Mouse (Mus musculus): ENCODE data around the gene Orai2. TPM values are rescaled to one million over a fixed set of nuclear protein-coding genes. Genes with fewer than 3 reads are reported as not detected.
"Not testable (repeated sequence)": the region's sequence is repeated elsewhere in the genome, so short reads cannot be mapped to it uniquely, and the experiment has no call there.

Orai2 gene
- total RNA-seq (2021): 10 to 100 TPM; 45.9 to 48.5 TPM
- long read RNA-seq, experiment 1, transcript Orai2-201 (3 exons, 3,908 nt): major isoform, 49 of 71 reads
- long read RNA-seq, experiment 1, transcript Orai2-203 (4 exons, 693 nt): minor isoform, 6 of 71 reads
- long read RNA-seq, experiment 1, partial matches to known transcripts: 0 of 71 reads
- long read RNA-seq, experiment 1, other reads (novel, unspliced or antisense): 16 of 71 reads
- long read RNA-seq, experiment 2, transcript Orai2-201 (3 exons, 3,908 nt): major isoform, 31 of 48 reads
- long read RNA-seq, experiment 2, partial matches to known transcripts: 3 of 48 reads
- long read RNA-seq, experiment 2, other reads (novel, unspliced or antisense): 12 of 48 reads

- DNase-seq (ENCODE audit: low spot score in 2 of 2): peak; percentile 77 to 86
These were observed at the start of gene Orai2 for GRCm38 (mm10) chr5:136170512-136171362. Gene Orai2, minus strand, starts transcription at chr5:136170713.

- no peak for DNase-seq (ENCODE audit: low spot score in 2 of 2)
These were observed 48.1 kb upstream of the Orai2 start for GRCm38 (mm10) chr5:136218585-136218984.

DNA sequence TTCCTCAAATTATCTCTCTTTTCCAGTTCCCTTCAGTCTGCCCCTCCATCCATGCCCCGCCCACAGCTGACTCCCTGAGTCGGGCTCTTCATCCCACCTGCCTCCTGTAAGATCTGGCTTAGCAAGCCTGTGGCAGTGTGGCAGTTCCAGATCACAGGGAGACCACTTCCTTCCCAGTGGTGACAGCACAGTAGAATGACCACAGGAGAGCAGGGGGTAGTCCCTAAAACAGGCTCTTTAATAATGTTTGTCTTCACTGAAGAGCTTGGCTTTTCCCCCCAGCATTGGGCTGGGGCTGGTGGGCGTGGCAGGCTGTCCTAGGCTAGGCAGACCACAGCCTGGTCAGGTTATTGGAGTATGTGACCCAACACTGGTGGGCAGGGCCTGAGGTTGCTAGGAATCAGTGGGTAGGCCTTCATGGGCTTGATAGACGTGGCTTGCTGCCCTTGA is 47.4 kb upstream of the Orai2 start:
- DNase-seq (ENCODE audit: low spot score in 2 of 2): no peak

DNA sequence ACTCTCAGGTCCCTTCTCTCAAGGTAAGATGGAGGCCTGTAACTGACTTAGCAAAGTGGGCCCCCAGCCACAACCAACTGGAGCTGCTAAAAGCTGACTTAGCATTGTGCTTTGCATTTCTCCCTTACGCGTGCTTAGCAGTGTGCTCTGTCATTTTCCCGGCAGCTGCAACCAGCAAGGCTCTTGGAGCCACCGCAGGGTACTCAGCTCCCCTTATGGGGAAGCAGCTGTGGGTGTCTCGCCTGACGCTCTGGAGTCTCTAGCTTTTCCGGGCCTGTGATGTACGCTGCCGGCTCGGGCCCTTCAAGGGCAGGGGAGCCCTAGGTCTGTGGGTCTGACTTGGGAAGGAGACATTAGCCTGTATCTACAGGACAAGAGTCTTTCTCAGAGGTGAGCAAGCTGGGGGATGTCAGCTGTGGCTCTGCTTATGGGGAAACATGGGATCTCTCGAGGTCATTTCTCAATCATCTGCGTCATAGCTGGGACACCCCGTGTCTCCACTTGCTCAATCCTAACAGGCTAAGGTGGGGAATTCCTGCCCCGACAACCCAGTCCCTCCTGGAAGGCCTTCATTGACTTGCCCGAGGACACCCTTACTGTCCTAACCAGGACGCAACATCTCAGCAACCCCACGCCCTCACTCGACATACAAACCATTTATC is 46.6 kb upstream of the Orai2 start:
- no peak for DNase-seq (ENCODE audit: low spot score in 2 of 2)

GRCm38 (mm10) chr5:136215958-136216357 is 45.4 kb upstream of the Orai2 start:
- no peak for DNase-seq (ENCODE audit: low spot score in 2 of 2)

- no peak for DNase-seq (ENCODE audit: low spot score in 2 of 2)
These were observed 44.7 kb upstream of the Orai2 start for GRCm38 (mm10) chr5:136215211-136215610.

DNA sequence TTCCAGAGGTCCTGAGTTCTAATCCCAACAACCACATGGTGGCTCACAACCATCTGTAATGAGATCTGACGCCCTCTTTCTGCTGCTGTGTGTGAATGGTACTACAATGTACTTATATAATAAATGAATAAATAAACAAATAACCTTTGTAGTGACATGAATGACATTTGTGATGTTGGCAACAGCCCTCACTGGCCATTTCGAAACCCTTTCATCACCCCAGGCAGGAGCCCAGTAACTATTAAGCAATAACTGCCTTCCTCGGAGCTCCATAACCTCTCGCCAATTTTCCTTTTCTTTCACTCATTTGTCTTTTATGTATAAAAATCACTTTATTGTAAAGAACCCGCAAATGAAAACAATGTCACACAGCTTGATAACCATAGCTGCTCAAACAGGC is 43.2 kb upstream of the Orai2 start:
- DNase-seq (ENCODE audit: low spot score in 2 of 2): no peak

DNA sequence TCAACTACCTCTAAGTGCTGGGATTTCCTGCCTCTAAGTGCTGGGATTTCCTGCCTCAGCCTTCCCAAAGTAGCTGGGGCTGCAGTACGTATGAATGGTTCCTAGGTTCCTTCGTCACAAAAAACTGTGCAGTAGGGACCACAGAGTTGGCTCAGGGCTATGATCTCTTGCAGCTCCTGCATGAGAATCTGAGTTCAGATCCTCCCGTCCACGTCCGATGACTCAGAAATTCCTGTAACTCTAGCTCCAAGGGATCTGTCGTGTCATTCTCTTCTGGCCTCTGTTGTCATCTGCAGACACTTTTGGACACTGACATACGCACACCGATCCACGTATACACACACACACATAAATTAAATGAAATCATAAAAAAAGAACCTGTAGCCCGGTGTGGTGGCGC is 42.2 kb upstream of the Orai2 start:
- DNase-seq (ENCODE audit: low spot score in 2 of 2): no peak

DNA sequence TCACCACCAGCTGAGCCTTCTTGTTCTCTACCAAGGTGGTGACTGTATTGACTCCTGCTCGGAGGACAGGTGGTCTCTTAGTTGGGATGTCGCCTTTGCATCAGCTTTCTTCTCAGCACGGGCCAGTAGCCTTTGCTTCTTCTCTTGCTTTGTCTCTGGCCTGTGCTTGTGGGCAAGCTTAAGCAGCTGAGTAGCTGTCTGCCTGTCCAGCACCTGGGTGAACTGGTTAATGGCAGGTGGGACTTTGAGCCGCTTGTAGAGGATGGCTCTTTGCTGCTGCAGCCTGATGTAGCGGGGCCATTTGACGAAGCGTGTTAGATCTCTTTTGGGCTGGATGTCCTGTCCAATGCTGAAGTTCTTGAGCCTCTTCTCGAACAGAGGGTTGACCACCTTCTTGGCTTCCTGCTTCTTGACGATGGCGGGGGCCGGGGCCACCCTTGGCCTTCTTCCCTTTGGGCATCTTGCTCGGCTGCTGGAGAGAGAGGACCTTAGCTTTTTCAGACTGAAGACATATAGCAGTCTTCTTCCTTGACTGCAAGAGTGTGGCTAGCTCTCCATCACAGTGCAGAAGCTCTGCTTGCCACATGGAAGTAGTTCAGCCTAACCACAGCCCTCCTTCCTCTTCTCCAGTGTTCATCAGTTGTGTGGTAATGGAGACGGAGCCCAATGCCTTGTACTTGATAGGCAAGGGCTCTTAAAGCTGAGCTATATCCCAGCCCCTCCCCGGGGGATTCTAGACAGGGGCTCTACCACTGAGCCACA is 41.0 kb upstream of the Orai2 start:
- DNase-seq (ENCODE audit: low spot score in 2 of 2): not testable (repeated sequence)

GRCm38 (mm10) chr5:136210549-136210948 is 40.0 kb upstream of the Orai2 start:
- DNase-seq (ENCODE audit: low spot score in 2 of 2): no peak

- DNase-seq (ENCODE audit: low spot score in 2 of 2): peak; percentile 69 to 84
These were observed 31.3 kb upstream of the Orai2 start for GRCm38 (mm10) chr5:136201832-136202231.

GRCm38 (mm10) chr5:136199526-136199925 is 29.0 kb upstream of the Orai2 start:
- DNase-seq (ENCODE audit: low spot score in 2 of 2): no peak

DNA sequence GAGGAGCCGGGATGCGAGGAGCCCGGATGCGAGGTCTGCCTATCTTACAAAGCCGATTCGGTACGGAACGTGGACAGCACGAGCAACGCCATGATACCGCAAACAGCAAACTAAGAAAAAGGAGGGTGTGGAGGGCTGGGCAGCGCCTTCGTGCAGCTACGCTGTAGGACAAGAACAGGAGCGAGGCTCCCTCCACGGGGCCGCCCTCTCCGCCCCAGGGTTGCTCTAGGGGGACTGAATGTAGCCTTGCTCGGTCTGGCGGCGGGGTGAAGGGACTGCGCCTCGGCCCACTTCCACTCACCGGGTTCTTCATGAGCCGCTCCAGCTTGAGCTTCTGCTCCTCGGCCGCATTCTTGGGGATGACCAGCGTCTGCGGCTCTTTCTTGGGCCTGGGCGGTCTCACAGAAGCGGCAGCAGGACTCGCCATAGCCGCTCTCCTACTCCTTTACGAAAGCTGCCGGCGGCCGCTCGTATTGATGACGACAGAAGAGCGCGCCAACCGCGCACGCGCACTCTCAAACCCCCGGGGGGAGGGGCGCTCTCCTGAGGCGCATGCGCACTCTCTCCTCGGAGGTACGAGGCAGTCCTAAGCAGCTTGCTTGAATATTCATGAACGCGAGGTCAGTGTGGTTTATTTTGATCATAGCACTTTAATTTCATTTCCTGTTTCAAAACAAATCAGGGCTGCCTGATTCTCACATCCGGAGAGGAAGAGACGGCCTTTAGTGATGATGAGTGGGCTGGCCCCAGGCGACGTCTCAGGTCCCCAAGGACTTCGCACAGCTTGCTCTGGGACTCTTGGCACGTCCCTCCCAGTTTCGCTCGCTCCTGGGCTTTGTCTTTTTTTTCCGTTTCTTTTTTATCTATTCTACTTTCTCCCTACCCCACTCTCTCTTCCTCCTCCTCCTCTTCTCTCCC is 28.2 kb upstream of the Orai2 start, which contains the start of gene Prkrip1:
Gene Prkrip1 (minus strand): TSS at position 490 of the 918 bp plus-strand sequence.
- DNase-seq (ENCODE audit: low spot score in 2 of 2): peak; percentile 91 to 92

DNA sequence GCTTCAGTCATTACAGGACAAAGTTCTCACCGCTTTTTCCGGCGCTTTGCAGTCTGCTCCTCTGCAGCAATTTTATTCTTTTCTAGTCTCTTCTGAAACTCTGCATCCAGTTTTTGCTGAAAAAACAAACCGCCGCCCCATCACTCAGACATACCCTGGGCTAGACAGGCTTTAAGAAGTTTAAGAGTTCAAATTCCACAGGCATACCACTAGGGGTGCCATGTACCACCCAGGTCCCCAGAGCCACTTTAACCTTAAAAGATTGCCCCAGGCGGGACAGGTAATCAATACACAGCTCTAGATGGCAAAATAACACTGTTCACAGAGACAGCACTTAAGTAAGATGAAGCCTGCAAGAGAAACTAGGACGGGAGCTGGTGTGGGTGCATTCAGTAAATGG is 21.4 kb upstream of the Orai2 start:
- no peak for DNase-seq (ENCODE audit: low spot score in 2 of 2)

- peak; percentile 56 for DNase-seq (ENCODE audit: low spot score in 2 of 2)
These were observed 16.2 kb upstream of the Orai2 start for GRCm38 (mm10) chr5:136186723-136187122.

- no peak for DNase-seq (ENCODE audit: low spot score in 2 of 2)
These were observed 13.3 kb upstream of the Orai2 start for GRCm38 (mm10) chr5:136183766-136184165.

- DNase-seq (ENCODE audit: low spot score in 2 of 2): no peak
These were observed 12.3 kb upstream of the Orai2 start for GRCm38 (mm10) chr5:136182830-136183229.

DNA sequence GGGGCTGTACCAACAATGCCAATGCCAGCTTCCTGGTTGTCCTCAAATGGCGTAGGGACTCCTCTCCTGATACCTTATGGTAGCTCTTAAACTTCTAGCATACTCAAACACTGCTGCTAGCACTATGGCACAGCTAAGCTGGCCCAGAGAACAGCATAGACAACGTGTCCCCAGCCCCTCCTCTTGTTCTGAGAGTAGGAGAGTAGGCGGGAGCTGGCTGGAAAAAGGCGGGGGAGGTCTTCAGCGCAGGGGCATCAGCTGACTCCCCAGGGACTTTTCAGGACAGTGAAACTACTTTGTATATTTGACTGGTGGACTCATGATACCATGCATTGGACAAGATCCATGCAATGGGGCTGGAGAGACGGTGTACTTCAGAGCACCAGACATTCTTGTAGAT is 11.5 kb upstream of the Orai2 start:
- DNase-seq (ENCODE audit: low spot score in 2 of 2): peak; percentile 52 to 67

- peak; percentile 19 to 21 for DNase-seq (ENCODE audit: low spot score in 2 of 2)
These were observed 10.7 kb upstream of the Orai2 start for GRCm38 (mm10) chr5:136181197-136181596.

DNA sequence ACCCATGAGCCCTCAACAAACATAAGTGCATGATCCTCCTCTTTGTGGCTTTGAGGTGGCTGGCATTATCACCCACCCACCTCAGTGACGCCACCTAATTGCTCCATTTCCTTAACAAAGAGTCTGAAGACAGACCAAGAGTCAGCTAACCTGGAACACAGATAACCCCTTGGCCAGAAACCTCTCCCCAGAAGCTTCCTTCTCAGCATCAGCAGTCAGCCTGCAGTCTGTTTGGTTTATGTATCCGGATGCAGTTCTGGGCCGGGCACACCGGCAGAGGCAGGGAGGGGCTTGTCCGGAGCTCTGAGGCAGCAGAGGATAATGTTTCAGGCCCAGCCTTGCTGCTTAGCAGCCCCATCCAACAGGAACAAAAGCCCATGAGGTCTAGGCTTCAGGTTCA is 9.1 kb upstream of the Orai2 start:
- DNase-seq (ENCODE audit: low spot score in 2 of 2): no peak

All from left cerebral cortex, adult 18-20 months (tissue).